Mouse (Mus musculus) neural tube, embryonic 12.5 days (tissue): ENCODE data around the gene Tmem121b. TPM values are rescaled to one million over a fixed set of nuclear protein-coding genes. Genes with fewer than 3 reads are reported as not detected.

ENCODE experiments used
- ATAC-seq: fragments of 200-750 bp; cut with Nextera tagmentation; 2 replicates; pipeline ENCODE4 v1.8.0; 2017; ENCODE audit warnings: low read depth, mild to moderate bottlenecking, moderate TSS enrichment, moderate library complexity; ENCODE audit not compliant: low FRiP score
- H3K27ac ChIP-seq: fragments of 300-500 bp; sonication (generic); 2 replicates; pipeline ENCODE4 v1.5.1; 2016
- H3K27me3 ChIP-seq: fragments of 300-500 bp; sonication (generic); replicated peaks from 2 replicates; pipeline ENCODE4 v1.6.1; 2016; ENCODE audit warnings: mild to moderate bottlenecking
- H3K36me3 ChIP-seq: fragments of 300-500 bp; sonication (generic); 2 replicates; pipeline ENCODE4 v1.6.1; 2016; ENCODE audit warnings: mild to moderate bottlenecking
- H3K4me1 ChIP-seq: fragments of 300-500 bp; sonication (generic); 2 replicates; pipeline ENCODE4 v1.6.1; 2016
- H3K4me2 ChIP-seq: fragments of 300-500 bp; sonication (generic); replicated peaks from 2 replicates; pipeline ENCODE4 v1.6.1; 2016; ENCODE audit warnings: mild to moderate bottlenecking
- H3K4me3 ChIP-seq: fragments of 300-500 bp; sonication (generic); 2 replicates; pipeline ENCODE4 v1.5.1; 2016
- H3K9ac ChIP-seq: fragments of 300-500 bp; sonication (generic); 2 replicates; pipeline ENCODE4 v1.6.1; 2016; ENCODE audit warnings: mild to moderate bottlenecking
- H3K9me3 ChIP-seq: fragments of 300-500 bp; sonication (generic); 2 replicates; pipeline ENCODE4 v1.6.1; 2016; ENCODE audit warnings: mild to moderate bottlenecking
- WGBS: fragments of 180-500 bp; shearing (Covaris S2); methylation state at CpG from one replicate; pipeline ENCODE4 v1.1.7; 2016; 5-methylcytosine and 5-hydroxymethylcytosine counted together
- polyA plus RNA-seq: library from polyadenylated mRNA; unstranded; fragments of >200 nt; fragmentation: Nextera tagmentation; extraction: Ambion mirVana; gene quantifications from 2 replicates; pipeline ENCODE4 v1.2.1, GENCODE M21; 2016

Tmem121b gene
- polyA plus RNA-seq, 1 experiment from 2014 or later = 3.2 TPM

GRCm38 (mm10) chr6:120517311-120517710 is 23.7 kb upstream of the Tmem121b start:
- Histone ChIP-seq H3K4me3 (no peak overlapping the region), H3K9me3 (no peaks in the 10 kb centered on the region), H3K36me3 (peaks cover 67% of the 10 kb centered on the region), H3K4me1 (no peaks in the 10 kb centered on the region), H3K27me3 (no peaks in the 10 kb centered on the region), H3K27ac (no peak overlapping the region), H3K9ac (no peak overlapping the region), H3K4me2 (no peak overlapping the region)
- ATAC-seq = no peak
- 90% methylated on average over 5 of the region's 5 CpGs for WGBS

GRCm38 (mm10) chr6:120516879-120517278 is 23.3 kb upstream of the Tmem121b start:
- Histone ChIP-seq H3K9ac (no peak overlapping the region), H3K9me3 (no peaks in the 10 kb centered on the region), H3K4me2 (no peak overlapping the region), H3K4me1 (no peaks in the 10 kb centered on the region), H3K27me3 (no peaks in the 10 kb centered on the region), H3K36me3 (peaks cover 63% of the 10 kb centered on the region), H3K4me3 (no peak overlapping the region), H3K27ac (no peak overlapping the region)
- ATAC-seq = no peak
- WGBS = 91% methylated on average over 6 of the region's 6 CpGs

GRCm38 (mm10) chr6:120516422-120516821 is 22.8 kb upstream of the Tmem121b start:
- no peak for ATAC-seq
- 93% methylated on average over 4 of the region's 4 CpGs for WGBS
- peaks cover 63% of the 10 kb centered on the region for H3K36me3 ChIP-seq

GRCm38 (mm10) chr6:120511212-120511611 is 17.6 kb upstream of the Tmem121b start:
- WGBS = 82% methylated on average over 6 of the region's 6 CpGs
- peaks cover 44% of the 10 kb centered on the region for H3K36me3 ChIP-seq

More at GRCm38 (mm10) chr6:120516422-120516821, 22.8 kb upstream of the Tmem121b start:
- Histone ChIP-seq H3K9me3 (no peaks in the 10 kb centered on the region), H3K4me3 (no peak overlapping the region), H3K9ac (no peak overlapping the region), H3K4me2 (no peak overlapping the region), H3K4me1 (no peaks in the 10 kb centered on the region), H3K27me3 (no peaks in the 10 kb centered on the region), H3K27ac (no peak overlapping the region)

GRCm38 (mm10) chr6:120510425-120510824 is 16.8 kb upstream of the Tmem121b start:
- H3K36me3 ChIP-seq = peaks cover 44% of the 10 kb centered on the region
- H3K9me3 ChIP-seq = no peaks in the 10 kb centered on the region
- H3K4me2 ChIP-seq = no peak overlapping the region
- no peaks in the 10 kb centered on the region for H3K27me3 ChIP-seq
- no peak overlapping the region for H3K9ac ChIP-seq
- no peak for ATAC-seq
- WGBS = 88% methylated on average over 8 of the region's 8 CpGs
- H3K27ac ChIP-seq = no peak overlapping the region
- H3K4me1 ChIP-seq = no peaks in the 10 kb centered on the region
- H3K4me3 ChIP-seq = no peak overlapping the region

More at GRCm38 (mm10) chr6:120511212-120511611, 17.6 kb upstream of the Tmem121b start:
- H3K9me3 ChIP-seq = no peaks in the 10 kb centered on the region
- H3K4me2 ChIP-seq = no peak overlapping the region
- no peak overlapping the region for H3K27ac ChIP-seq
- no peaks in the 10 kb centered on the region for H3K27me3 ChIP-seq
- no peak overlapping the region for H3K4me3 ChIP-seq
- H3K9ac ChIP-seq = no peak overlapping the region
- H3K4me1 ChIP-seq = no peaks in the 10 kb centered on the region
- no peak for ATAC-seq

- Histone ChIP-seq H3K9me3 (no peaks in the 10 kb centered on the region), H3K4me1 (no peaks in the 10 kb centered on the region), H3K9ac (no peak overlapping the region), H3K36me3 (peaks cover 44% of the 10 kb centered on the region), H3K27me3 (no peaks in the 10 kb centered on the region), H3K4me2 (no peak overlapping the region), H3K4me3 (no peak overlapping the region), H3K27ac (no peak overlapping the region)
- WGBS = 90% methylated on average over 7 of the region's 7 CpGs
- ATAC-seq = no peak
Measured at GRCm38 (mm10) chr6:120509975-120510374, 16.4 kb upstream of the Tmem121b start.

- Histone ChIP-seq H3K4me3 (no peak overlapping the region), H3K9ac (no peak overlapping the region), H3K4me1 (no peaks in the 10 kb centered on the region), H3K4me2 (no peak overlapping the region), H3K9me3 (no peaks in the 10 kb centered on the region), H3K27me3 (no peaks in the 10 kb centered on the region), H3K36me3 (peaks cover 35% of the 10 kb centered on the region), H3K27ac (no peak overlapping the region)
- 90% methylated on average over 4 of the region's 4 CpGs for WGBS
- no peak for ATAC-seq
Measured at GRCm38 (mm10) chr6:120508645-120509044, 15.0 kb upstream of the Tmem121b start.

- no peak overlapping the region for H3K4me2 ChIP-seq
- no peaks in the 10 kb centered on the region for H3K27me3 ChIP-seq
- no peak for ATAC-seq
- whole genome bisulfite sequencing = 69% methylated on average over 4 of the region's 4 CpGs
- H3K4me3 ChIP-seq = no peak overlapping the region
- H3K4me1 ChIP-seq = no peaks in the 10 kb centered on the region
- H3K27ac ChIP-seq = no peak overlapping the region
- H3K9me3 ChIP-seq = peaks cover 3% of the 10 kb centered on the region; the same call in 1 of the 2 replicates
- H3K9ac ChIP-seq = no peak overlapping the region
- peaks cover 18% of the 10 kb centered on the region for H3K36me3 ChIP-seq
Measured at GRCm38 (mm10) chr6:120505531-120505930, 11.9 kb upstream of the Tmem121b start.

GRCm38 (mm10) chr6:120504051-120504450 is 10.4 kb upstream of the Tmem121b start:
- no peak overlapping the region for H3K27ac ChIP-seq
- H3K9me3 ChIP-seq = peaks cover 7% of the 10 kb centered on the region; the same call in 1 of the 2 replicates
- 79% methylated on average over 3 of the region's 3 CpGs for whole genome bisulfite sequencing

GRCm38 (mm10) chr6:120496544-120496943 is 2.9 kb upstream of the Tmem121b start:
- Histone ChIP-seq H3K36me3 (no peaks in the 10 kb centered on the region), H3K9ac (no peak overlapping the region), H3K9me3 (peaks cover 7% of the 10 kb centered on the region; the same call in 1 of the 2 replicates), H3K4me3 (no peak overlapping the region), H3K27ac (no peak overlapping the region), H3K27me3 (peaks cover 16% of the 10 kb centered on the region), H3K4me2 (no peak overlapping the region), H3K4me1 (peaks cover 32% of the 10 kb centered on the region)
- WGBS = 60% methylated on average over 3 of the region's 3 CpGs
- ATAC-seq = no peak

More at GRCm38 (mm10) chr6:120504051-120504450, 10.4 kb upstream of the Tmem121b start:
- no peak overlapping the region for H3K9ac ChIP-seq
- H3K4me2 ChIP-seq = no peak overlapping the region
- no peaks in the 10 kb centered on the region for H3K4me1 ChIP-seq
- ATAC-seq = no peak
- H3K36me3 ChIP-seq = 0 out of 2 replicates have a peak, but pooled peaks cover 7% of the 10 kb centered on the region
- H3K27me3 ChIP-seq = no peaks in the 10 kb centered on the region
- no peak overlapping the region for H3K4me3 ChIP-seq

- WGBS = under 1% methylated on average over 79 of the region's 95 CpGs
- Histone ChIP-seq H3K4me2 (peak overlapping the region; percentile 86), H3K9me3 (no peaks in the 10 kb centered on the region), H3K9ac (peak overlapping the region; percentile 88), H3K27ac (peak overlapping the region; percentile 95; the same call in 1 of the 2 replicates), H3K4me1 (peaks cover 52% of the 10 kb centered on the region), H3K27me3 (peaks cover 19% of the 10 kb centered on the region), H3K4me3 (peak overlapping the region; percentile 81), H3K36me3 (no peaks in the 10 kb centered on the region)
- ATAC-seq = peak; percentile 25; the same call in 1 of the 2 replicates
Measured at GRCm38 (mm10) chr6:120492499-120493373, 871 bp downstream of the Tmem121b start.

- Histone ChIP-seq H3K36me3 (no peaks in the 10 kb centered on the region), H3K9me3 (no peaks in the 10 kb centered on the region), H3K27ac (no peak overlapping the region), H3K4me3 (peak overlapping the region; percentile 81), H3K4me1 (peaks cover 52% of the 10 kb centered on the region), H3K27me3 (peaks cover 19% of the 10 kb centered on the region), H3K4me2 (peak overlapping the region; percentile 86), H3K9ac (peak overlapping the region; percentile 88)
- WGBS = 12% methylated on average over 22 of the region's 22 CpGs
- no peak for ATAC-seq
Measured at GRCm38 (mm10) chr6:120491862-120492498, 1.6 kb downstream of the Tmem121b start.
